16 mouse cellular contexts compared by ENCODE assay signal in the genomic region with DNA sequence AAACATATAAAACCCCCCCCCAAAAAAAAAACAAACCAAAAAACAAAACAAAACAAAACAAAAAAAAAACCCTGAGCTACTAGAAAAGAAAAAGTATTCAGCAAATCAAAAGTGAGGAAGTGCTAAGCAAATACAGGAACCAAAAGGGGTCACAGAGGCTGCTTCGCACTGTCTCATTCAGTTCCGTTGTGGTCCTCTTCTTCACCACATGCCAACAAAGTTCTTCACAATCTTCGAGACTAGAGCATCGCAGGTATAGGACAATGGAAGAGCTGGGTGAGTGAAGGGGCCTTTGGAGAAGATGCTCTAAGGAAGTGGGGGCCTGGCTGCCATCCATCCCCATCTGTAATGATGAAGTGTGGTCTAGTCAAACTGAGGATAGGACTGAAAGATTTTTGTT. TPM values are rescaled to one million over a fixed set of nuclear protein-coding genes. Genes with fewer than 3 reads are reported as not detected.
DNase-seq lines count a peak whose midpoint lies in the region; ATAC-seq and TF ChIP-seq lines count a peak whose summit lies in the region.
"Had no signal": no experiment of that assay in that cellular context is flagged by ENCODE, and none has a peak within 500 bp of the region (broad histone marks: within the 10 kb centered on the region; RNA-seq: fewer than 3 reads in every experiment).

No protein-coding gene starts in this region.

- TF ChIP-seq CTCF in heart, postnatal 0 days (IDR thresholded peaks at IDR 0.05; ENCODE audit: low read depth): no peak
- no peak for TF ChIP-seq CTCF in liver, postnatal 0 days (IDR thresholded peaks at IDR 0.05; ENCODE audit: low read depth)

- intact Hi-C loops in heart, postnatal 25 days (cut with DNase I): loop anchor here (5.0 to 10.0 kb wide), 4 partner anchors 206 to 884 kb away; partner anchors contain the start of gene Patl1

- no peak for ATAC-seq in heart, postnatal 0 days (ENCODE audit: insufficient read depth, low read depth)
- no peak for ATAC-seq in liver, postnatal 0 days
- ATAC-seq in midbrain, embryonic 13.5 days: no peak

- H3K27ac ChIP-seq in heart, postnatal 0 days (ENCODE audit: low read depth): peak overlapping the region; percentile 12; the same call in 1 of the 2 replicates
- peak overlapping the region; percentile 52 for H3K27ac ChIP-seq in liver, postnatal 0 days (ENCODE audit: low read depth)
- H3K27ac ChIP-seq in midbrain, embryonic 13.5 days: no peak overlapping the region
- H3K27ac ChIP-seq: hindbrain, embryonic 15.5 days; neural tube, embryonic 12.5 days had no signal

- no peak overlapping the region; the same call in 1 of the 2 replicates for H3K4me3 ChIP-seq in heart, postnatal 0 days (ENCODE audit: low read depth, low read length)
- H3K4me3 ChIP-seq in liver, postnatal 0 days (ENCODE audit: low read depth, low read length): peak overlapping the region; percentile 26
- no peak overlapping the region for H3K4me3 ChIP-seq in midbrain, embryonic 13.5 days (replicated peaks)
- H3K4me3 ChIP-seq: hindbrain, embryonic 15.5 days; neural tube, embryonic 12.5 days had no signal

- no peaks in the 10 kb centered on the region for H3K36me3 ChIP-seq in heart, postnatal 0 days (replicated peaks; ENCODE audit: control insufficient read depth, insufficient read depth, low read length)
- no peaks in the 10 kb centered on the region for H3K36me3 ChIP-seq in liver, postnatal 0 days (replicated peaks; ENCODE audit: insufficient read depth, low read length)
- no peaks in the 10 kb centered on the region for H3K36me3 ChIP-seq in midbrain, embryonic 13.5 days
- H3K36me3 ChIP-seq: hindbrain, embryonic 15.5 days; neural tube, embryonic 12.5 days had no signal

- H3K4me1 ChIP-seq in heart, postnatal 0 days (ENCODE audit: control insufficient read depth, insufficient read depth): no peaks in the 10 kb centered on the region
- no peaks in the 10 kb centered on the region for H3K4me1 ChIP-seq in liver, postnatal 0 days (ENCODE audit: insufficient read depth)
- peaks cover 12% of the 10 kb centered on the region for H3K4me1 ChIP-seq in midbrain, embryonic 13.5 days (replicated peaks)
- H3K4me1 ChIP-seq: neural tube, embryonic 12.5 days had no signal

- no peak overlapping the region for H3K4me2 ChIP-seq in heart, postnatal 0 days (ENCODE audit: low read depth, low read length)
- peak overlapping the region; percentile 58 for H3K4me2 ChIP-seq in liver, postnatal 0 days (ENCODE audit: low read depth, low read length)
- no peak overlapping the region for H3K4me2 ChIP-seq in midbrain, embryonic 13.5 days (replicated peaks)
- H3K4me2 ChIP-seq: hindbrain, embryonic 15.5 days; lung, embryonic 14.5 days; neural tube, embryonic 12.5 days had no signal

- no peaks in the 10 kb centered on the region for H3K9me3 ChIP-seq in heart, postnatal 0 days (replicated peaks; ENCODE audit: control insufficient read depth, low read length)
- H3K9me3 ChIP-seq in liver, postnatal 0 days (ENCODE audit: low read length): no peaks in the 10 kb centered on the region
- no peaks in the 10 kb centered on the region for H3K9me3 ChIP-seq in midbrain, embryonic 13.5 days
- H3K9me3 ChIP-seq: hindbrain, embryonic 15.5 days; neural tube, embryonic 12.5 days had no signal

- TF ChIP-seq EP300 in heart, postnatal 0 days (IDR thresholded peaks at IDR 0.05; ENCODE audit: low read depth): no peak
- no peak for TF ChIP-seq EP300 in liver, postnatal 0 days (IDR thresholded peaks at IDR 0.05; ENCODE audit: low read depth)

- H3K27me3 ChIP-seq in heart, postnatal 0 days (ENCODE audit: control insufficient read depth, insufficient read depth, low read length): no peaks in the 10 kb centered on the region
- no peaks in the 10 kb centered on the region for H3K27me3 ChIP-seq in liver, postnatal 0 days (ENCODE audit: insufficient read depth, low read length)
- H3K27me3 ChIP-seq in midbrain, embryonic 13.5 days: no peaks in the 10 kb centered on the region
- H3K27me3 ChIP-seq: hindbrain, embryonic 15.5 days; neural tube, embryonic 12.5 days had no signal

- H3K9ac ChIP-seq in heart, postnatal 0 days (replicated peaks; ENCODE audit: low read depth, low read length): no peak overlapping the region
- peak overlapping the region; percentile 6; the same call in 1 of the 2 replicates for H3K9ac ChIP-seq in liver, postnatal 0 days (replicated peaks)
- H3K9ac ChIP-seq in midbrain, embryonic 13.5 days (replicated peaks): no peak overlapping the region
- H3K9ac ChIP-seq: hindbrain, embryonic 15.5 days; lung, embryonic 14.5 days; neural tube, embryonic 12.5 days had no signal

- 61% methylated on average over 4 of the region's 4 CpGs for WGBS in heart, postnatal 0 days
- 30% methylated on average over 4 of the region's 4 CpGs for WGBS in liver, postnatal 0 days (ENCODE audit: insufficient replicate concordance)
- 90% methylated on average over 4 of the region's 4 CpGs for WGBS in midbrain, embryonic 13.5 days

- no peak for DNase-seq in heart, postnatal 0 days (ENCODE audit: low spot score)
- no peak for DNase-seq in heart, postnatal 25 days (ENCODE audit: low spot score)
- DNase-seq in CD8-positive naive resting alpha-beta T cell, adult 2 months (ENCODE audit: low read depth in 2 of 2, low spot score in 2 of 2): peak; percentile 37 to 50
- no peak for DNase-seq in liver, postnatal 0 days
- DNase-seq in spleen, postnatal 36 days (ENCODE audit: low spot score in 2 of 2): peak; percentile 72 to 74
- no peak for DNase-seq in adipocyte (ENCODE audit: low spot score)
- DNase-seq in kidney, postnatal 4 days: no peak
- DNase-seq: adrenal gland, postnatal 10 days; lung, embryonic 14.5 days had no signal

RNA-seq across cellular contexts. Expression of gene Lpxn, which starts 2.4 kb away (rescaled TPM):
- 0.27 and 1.3 TPM in 2 replicates for total RNA-seq in heart, postnatal 0 days (2014; rRNA removed; ENCODE audit: low replicate concordance)
- polyA plus RNA-seq in heart, postnatal 0 days (2015; fragmentation: Nextera tagmentation; extraction: Ambion mirVana): 0.89 and 1.0 TPM in 2 replicates
- total RNA-seq in heart, postnatal 25 days (2021): 1 to 10 TPM in 1 of 2 experiments, under 1 TPM in 1; 0.88 to 1.1 TPM
- polyA plus RNA-seq in liver, postnatal 0 days (2015; fragmentation: Nextera tagmentation; extraction: Ambion mirVana): 3.1 and 4.1 TPM in 2 replicates
- 0.89 and 1.3 TPM in 2 replicates for polyA plus RNA-seq in midbrain, embryonic 13.5 days (2015; fragmentation: Nextera tagmentation; extraction: Ambion mirVana)

RNA-seq across cellular contexts. Expression of gene Zfp91, which starts 2.5 kb away (rescaled TPM):
- 43.6 and 48.2 TPM in 2 replicates for total RNA-seq in heart, postnatal 0 days (2014; rRNA removed; ENCODE audit: low replicate concordance)
- 8.6 and 9.5 TPM in 2 replicates for polyA plus RNA-seq in heart, postnatal 0 days (2015; fragmentation: Nextera tagmentation; extraction: Ambion mirVana)
- 10 to 100 TPM; 76.2 to 77.0 TPM for total RNA-seq in heart, postnatal 25 days (2021)
- polyA plus RNA-seq in liver, postnatal 0 days (2015; fragmentation: Nextera tagmentation; extraction: Ambion mirVana): 6.7 and 7.0 TPM in 2 replicates
- 15.9 and 17.1 TPM in 2 replicates for polyA plus RNA-seq in midbrain, embryonic 13.5 days (2015; fragmentation: Nextera tagmentation; extraction: Ambion mirVana)

RNA-seq across cellular contexts. Expression of gene Cntf, which starts 33.0 kb away (rescaled TPM):
- 1.2 TPM in 1 of 2 replicates, not detected in the other for total RNA-seq in heart, postnatal 0 days (2014; rRNA removed; ENCODE audit: low replicate concordance)
- polyA plus RNA-seq in heart, postnatal 0 days (2015; fragmentation: Nextera tagmentation; extraction: Ambion mirVana): 0.98 and 1.2 TPM in 2 replicates
- 1 to 10 TPM; 2.0 to 2.4 TPM for total RNA-seq in heart, postnatal 25 days (2021)
- 0.23 and 0.52 TPM in 2 replicates for polyA plus RNA-seq in liver, postnatal 0 days (2015; fragmentation: Nextera tagmentation; extraction: Ambion mirVana)
- 2.0 and 3.1 TPM in 2 replicates for polyA plus RNA-seq in midbrain, embryonic 13.5 days (2015; fragmentation: Nextera tagmentation; extraction: Ambion mirVana)

RNA-seq across cellular contexts. Expression of gene Gm5244, which starts 48.1 kb away (rescaled TPM):
- total RNA-seq in heart, postnatal 0 days (2014; rRNA removed; ENCODE audit: low replicate concordance): not detected in 2 replicates
- polyA plus RNA-seq in heart, postnatal 0 days (2015; fragmentation: Nextera tagmentation; extraction: Ambion mirVana): not detected in 2 replicates
- not detected for total RNA-seq in heart, postnatal 25 days (2021)
- polyA plus RNA-seq in liver, postnatal 0 days (2015; fragmentation: Nextera tagmentation; extraction: Ambion mirVana): not detected in 2 replicates
- not detected in 2 replicates for polyA plus RNA-seq in midbrain, embryonic 13.5 days (2015; fragmentation: Nextera tagmentation; extraction: Ambion mirVana)
- total RNA-seq: adrenal gland, postnatal 10 days; layer of hippocampus, postnatal 10 days had no signal
- polyA plus RNA-seq: cortical plate, adult 2 months; forebrain, embryonic 11.5 days; gonadal fat pad, adult 2 months; hindbrain, embryonic 15.5 days; lung, embryonic 14.5 days; neural tube, embryonic 12.5 days had no signal

RNA-seq across cellular contexts. Expression of gene Olfr1444, which starts 58.7 kb away (rescaled TPM):
- total RNA-seq in heart, postnatal 0 days (2014; rRNA removed; ENCODE audit: low replicate concordance): not detected in 2 replicates
- polyA plus RNA-seq in heart, postnatal 0 days (2015; fragmentation: Nextera tagmentation; extraction: Ambion mirVana): not detected in 2 replicates
- total RNA-seq in heart, postnatal 25 days (2021): not detected
- not detected in 2 replicates for polyA plus RNA-seq in liver, postnatal 0 days (2015; fragmentation: Nextera tagmentation; extraction: Ambion mirVana)
- not detected in 2 replicates for polyA plus RNA-seq in midbrain, embryonic 13.5 days (2015; fragmentation: Nextera tagmentation; extraction: Ambion mirVana)
- total RNA-seq: adrenal gland, postnatal 10 days; layer of hippocampus, postnatal 10 days had no signal
- polyA plus RNA-seq: cortical plate, adult 2 months; forebrain, embryonic 11.5 days; gonadal fat pad, adult 2 months; hindbrain, embryonic 15.5 days; lung, embryonic 14.5 days; neural tube, embryonic 12.5 days had no signal

Comparison
In these comparisons a context has a peak if more than half of its experiments do, and no peak if none do; other contexts are left out.
1. DNase-seq: peak in CD8-positive naive resting alpha-beta T cell, adult 2 months (2 of 2) and spleen, postnatal 36 days (2 of 2); none in heart, postnatal 0 days (single experiment), heart, postnatal 25 days (single experiment), liver, postnatal 0 days (single experiment), adipocyte (single experiment) and kidney, postnatal 4 days (0 of 2).